Mouse (Mus musculus) neural tube, postnatal 0 days (tissue): ENCODE data around the gene Trmt10b. TPM values are rescaled to one million over a fixed set of nuclear protein-coding genes. Genes with fewer than 3 reads are reported as not detected.

Experiments used
- polyA plus RNA-seq: library from polyadenylated mRNA; unstranded; fragments of >200 nt; fragmentation: Nextera tagmentation; extraction: Ambion mirVana; gene quantifications from 2 replicates; pipeline ENCODE4 v1.2.1, GENCODE M21; 2015

Gene Trmt10b
- 18.3 and 22.2 TPM in 2 replicates for polyA plus RNA-seq

DNA sequence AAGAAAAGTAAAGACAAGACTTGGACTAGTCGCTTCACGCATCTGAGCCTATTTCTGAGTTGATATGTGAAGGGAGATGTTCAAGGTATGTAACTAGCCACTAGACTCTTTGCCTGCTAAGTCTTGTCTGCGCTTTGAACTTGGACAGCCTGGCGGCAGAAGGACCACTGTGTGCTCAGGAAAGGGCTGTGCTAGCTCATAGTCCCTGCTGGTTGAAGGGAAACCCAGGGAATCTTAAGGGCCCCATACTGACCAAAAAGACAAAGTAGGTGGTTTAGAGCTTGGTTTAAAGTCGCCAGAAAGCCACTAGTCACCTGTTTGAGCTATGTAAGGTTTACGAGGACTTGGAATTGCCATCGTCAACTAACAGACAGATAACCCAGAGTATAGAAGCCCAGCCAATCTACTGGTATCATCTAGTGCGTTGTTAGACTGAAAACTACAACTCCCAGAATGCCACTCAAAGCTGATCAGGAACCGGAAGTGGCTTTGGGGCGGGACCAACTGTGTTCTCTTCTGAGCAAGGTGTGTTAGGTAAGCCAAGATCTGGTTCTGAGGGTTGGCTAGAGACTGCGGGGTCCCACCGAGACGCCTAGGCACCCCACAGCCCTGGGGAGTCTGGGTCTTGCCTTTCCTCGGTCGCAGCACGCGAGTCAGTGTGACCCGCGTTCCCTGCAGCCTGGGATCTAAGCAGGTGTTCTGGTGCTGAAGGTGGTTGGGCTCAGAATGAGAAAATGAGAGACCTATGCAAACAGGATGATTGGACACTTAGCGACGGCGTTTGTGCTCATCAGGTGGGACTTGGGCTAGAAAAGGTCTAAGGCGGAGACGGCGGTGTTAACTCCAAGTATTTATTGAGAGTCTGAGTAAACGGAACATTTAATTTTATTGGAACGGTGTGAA lies at the start of gene Trmt10b:
Gene Trmt10b, plus strand, starts transcription at position 466 of the 903 bp plus-strand sequence.

DNA sequence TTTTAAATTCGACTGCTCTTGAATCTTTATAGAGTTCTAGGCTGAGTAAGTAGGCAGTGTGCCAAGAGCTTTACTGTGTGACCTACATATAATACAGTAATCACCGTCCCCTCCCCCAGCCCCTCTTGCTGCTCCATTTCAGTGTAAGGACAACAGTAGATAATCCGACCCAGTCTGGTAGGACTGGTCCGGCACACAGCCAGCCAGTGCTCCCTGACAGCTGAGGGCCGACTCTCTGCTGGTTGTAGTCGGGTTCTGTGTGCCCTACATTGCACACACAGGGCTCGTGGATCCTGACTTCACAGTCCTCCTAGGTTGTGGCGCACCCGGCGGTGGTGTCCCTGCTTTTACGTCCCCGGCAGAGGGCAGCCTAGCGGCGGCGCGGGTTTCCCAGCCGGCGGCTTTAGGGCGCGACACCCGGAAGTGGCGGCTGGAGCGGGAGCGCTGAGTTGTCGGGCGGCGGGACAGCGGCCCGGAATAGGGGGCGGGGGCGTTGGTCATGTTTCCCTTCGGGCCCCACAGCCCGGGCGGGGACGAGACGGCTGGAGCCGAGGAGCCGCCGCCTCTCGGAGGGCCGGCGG lies 44.8 kb downstream of the Trmt10b start, which contains the start of gene Dcaf10:
Gene Dcaf10, plus strand, starts transcription at position 433 of the 581 bp plus-strand sequence.

DNA sequence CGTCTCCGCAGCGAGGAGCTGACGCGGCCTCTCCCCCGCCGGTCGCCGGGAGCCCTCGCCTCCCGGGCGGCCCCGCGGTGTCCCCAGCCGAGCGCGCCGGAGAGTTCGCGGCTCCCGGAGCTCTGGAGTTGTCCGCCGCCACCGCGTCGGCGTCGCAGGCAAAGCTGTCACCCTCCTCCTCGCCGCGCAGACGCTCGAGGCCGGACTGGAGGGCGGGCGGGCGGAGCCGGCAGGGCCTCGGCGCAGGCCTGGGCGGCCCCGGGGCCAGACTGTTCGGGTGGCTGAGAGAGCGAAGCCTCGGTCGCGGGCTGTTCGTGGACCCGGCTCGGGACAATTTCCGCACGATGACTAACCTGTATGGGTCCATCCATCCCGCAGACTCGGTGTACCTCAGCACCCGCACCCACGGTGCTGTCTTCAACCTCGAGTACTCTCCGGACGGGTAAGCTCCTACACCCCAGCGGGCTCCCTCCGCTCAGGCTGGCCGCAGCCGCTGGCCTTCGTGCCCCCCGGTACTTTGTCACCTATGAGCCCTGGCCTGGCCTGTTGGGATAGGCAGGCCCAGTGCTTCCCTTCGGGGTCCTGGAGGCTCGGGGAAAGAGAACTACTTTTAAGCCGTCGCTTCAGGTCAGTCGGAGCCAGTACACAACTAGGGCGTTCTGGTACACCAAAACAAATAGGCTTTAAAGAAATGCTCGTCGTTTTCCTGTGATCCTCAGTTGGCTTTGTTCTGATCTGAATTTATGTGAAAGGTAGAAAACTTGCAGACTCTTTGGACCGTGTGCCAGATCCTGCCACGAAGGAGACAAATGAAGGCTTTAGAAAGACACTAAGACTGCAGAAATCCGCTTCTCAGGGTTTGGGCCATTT lies 45.6 kb downstream of the Trmt10b start, which contains the start of gene Exosc3:
Gene Exosc3, minus strand, starts transcription at position 447 of the 870 bp plus-strand sequence.

Other genes with a start within 250 kb of the Trmt10b start
- gene Fbxo10, start 212.5 kb upstream of the Trmt10b start, polyA plus RNA-seq: 13.2 and 15.4 TPM in 2 replicates
- 218 and 228 TPM in 2 replicates for gene Tomm5, start 189.0 kb upstream of the Trmt10b start, polyA plus RNA-seq
- 5.4 TPM in 2 replicates for gene Frmpd1, start 112.3 kb upstream of the Trmt10b start, polyA plus RNA-seq
- 8.4 and 11.8 TPM in 2 replicates for gene Dcaf10, start 45.0 kb downstream of the Trmt10b start, polyA plus RNA-seq
- 27.8 and 28.5 TPM in 2 replicates for gene Exosc3, start 45.6 kb downstream of the Trmt10b start, polyA plus RNA-seq
- gene Slc25a51, start 111.6 kb downstream of the Trmt10b start, polyA plus RNA-seq: 46.9 and 50.7 TPM in 2 replicates
- gene Shb, start 235.3 kb downstream of the Trmt10b start, polyA plus RNA-seq: 4.3 and 4.8 TPM in 2 replicates